Mouse (Mus musculus) adrenal gland (tissue): ENCODE data around the gene Tfap2d.

Experiments used
- intact Hi-C: fragments of 180-260 bp; cut with DNase I; formaldehyde crosslinking; loops from one replicate; pipeline ENCODE4 v1.15.1; 2025
- long read RNA-seq, 2 experiments: library from polyadenylated mRNA; unstranded; transcript quantifications; one replicate each; pipeline ENCODE4 v2.0.0; 2020; ENCODE audit warnings: borderline replicate concordance in 1 of 2; ENCODE audit not compliant: insufficient replicate concordance in 1 of 2

Tfap2d gene
- long read RNA-seq, experiment 1: 0 reads
- long read RNA-seq, experiment 2: 0 reads

DNA sequence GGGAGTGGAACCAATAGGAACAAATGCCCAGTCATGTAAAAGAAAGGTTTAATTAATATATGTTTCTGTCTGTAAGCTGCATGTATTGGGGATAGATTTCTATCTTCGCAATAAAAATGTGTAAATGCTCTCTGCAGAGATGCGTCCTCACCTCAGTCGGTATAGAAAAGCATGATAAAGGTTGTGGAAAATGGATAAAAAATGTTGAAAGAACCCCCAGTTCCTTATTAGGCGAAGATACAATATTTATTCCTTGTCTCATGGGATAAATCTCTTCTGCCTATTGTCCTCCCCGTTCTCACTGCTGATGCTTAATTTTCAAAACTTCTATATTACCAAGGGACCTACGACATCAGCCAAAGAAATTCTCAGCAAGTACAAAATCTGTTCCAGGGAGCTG is at the start of gene Tfap2d:
TSS of gene Tfap2d (plus strand) at position 392 of the 400 bp plus-strand sequence.
- intact Hi-C loops: no loop called here

DNA sequence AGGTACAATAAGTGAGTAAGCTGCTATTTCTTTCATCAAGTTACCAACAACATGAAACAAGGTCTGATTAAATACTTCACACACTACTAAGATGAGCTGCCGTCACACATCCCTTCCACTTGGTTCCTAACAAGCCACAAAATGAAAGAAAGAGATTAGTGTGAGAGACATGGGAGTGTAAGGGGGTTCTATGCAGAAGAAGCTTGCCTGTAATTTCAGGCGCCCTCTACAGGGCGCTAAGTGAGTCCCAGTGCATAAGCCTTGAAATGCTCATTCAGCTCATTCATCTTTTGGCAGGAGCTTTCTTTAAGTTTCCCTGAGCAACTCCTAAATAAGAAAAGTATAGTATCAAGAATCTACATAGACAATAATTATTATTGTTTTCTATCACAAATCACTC is 46.5 kb upstream of the Tfap2d start:
- intact Hi-C loops: no loop called here

DNA sequence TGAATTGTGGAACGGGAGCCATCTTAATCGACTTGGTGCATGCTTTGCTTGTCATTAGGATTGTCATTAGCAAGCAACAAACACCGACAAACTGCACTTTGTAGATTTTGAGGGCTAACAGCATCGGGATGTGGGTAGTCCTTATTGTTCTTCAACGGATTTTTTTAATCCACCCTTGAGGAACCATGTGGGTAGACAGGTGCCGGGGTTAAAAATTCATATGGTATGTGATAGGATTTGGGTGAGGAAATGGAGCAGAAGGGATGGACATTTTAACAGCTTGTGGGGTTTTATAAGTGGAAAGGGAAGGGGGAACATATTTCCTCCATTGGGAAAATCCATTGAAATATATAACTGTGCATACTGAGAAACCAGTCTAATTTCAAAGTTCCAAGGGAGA is 46.0 kb upstream of the Tfap2d start:
- intact Hi-C loops: no loop called here

DNA sequence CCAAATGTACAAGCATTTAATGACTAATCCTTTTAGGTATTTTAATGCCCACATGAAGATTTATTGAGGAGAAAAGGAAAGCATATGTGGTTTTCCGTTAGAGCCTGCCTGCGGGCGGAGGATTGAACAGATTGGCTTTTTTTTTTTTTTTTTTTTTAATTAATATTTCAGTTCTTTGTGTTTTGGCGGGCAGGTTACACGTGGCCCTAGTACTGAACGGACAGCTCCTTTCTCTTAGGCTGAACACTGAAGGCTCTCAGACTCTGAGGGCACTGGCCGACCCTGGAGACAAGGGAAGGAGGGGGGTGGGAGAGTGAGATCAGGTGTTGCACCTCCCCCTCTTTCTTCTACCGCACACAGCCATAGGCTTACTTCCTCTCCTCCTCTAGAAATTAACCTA is 14.7 kb upstream of the Tfap2d start:
- intact Hi-C loops: no loop called here

DNA sequence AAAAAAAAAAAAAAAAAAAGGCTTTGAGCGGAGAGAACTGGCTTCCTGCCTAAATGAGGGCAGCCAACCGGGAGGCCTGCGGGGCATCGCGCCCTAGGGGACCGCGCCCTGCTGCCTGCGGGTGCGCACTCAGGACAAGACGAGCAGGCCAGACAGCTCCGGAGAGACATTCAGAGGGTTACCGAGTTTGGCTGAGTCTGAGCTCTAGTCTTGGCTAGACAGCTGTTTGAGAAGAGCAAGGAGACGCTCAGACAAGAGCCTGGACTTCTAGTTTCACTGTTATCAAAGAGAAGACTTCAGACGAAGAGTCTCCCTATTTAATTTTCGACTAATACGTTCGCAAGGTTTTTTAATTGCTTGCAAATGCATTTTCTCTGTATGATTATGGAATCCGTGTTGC is 5.9 kb upstream of the Tfap2d start:
- intact Hi-C loops: no loop called here

DNA sequence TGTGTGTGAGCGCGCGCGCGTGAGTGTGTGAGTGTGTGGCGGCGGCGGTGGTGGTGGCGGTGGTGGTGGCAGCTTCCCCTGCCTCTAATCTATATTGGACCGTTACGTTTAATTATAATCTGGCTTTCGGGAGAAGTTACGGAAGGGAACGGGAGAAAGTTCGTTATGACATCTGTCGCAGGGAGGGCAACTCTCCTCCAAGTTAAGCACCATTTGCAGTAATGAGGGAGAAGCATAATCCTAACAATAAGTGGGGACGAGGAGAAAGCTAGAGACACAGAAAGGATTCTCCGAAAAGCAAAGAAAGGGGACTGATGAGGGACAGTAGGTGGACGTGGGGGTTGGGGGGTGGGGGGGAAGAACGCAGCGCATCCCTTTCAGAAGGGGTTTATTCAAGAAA is 494 bp downstream of the Tfap2d start:
- intact Hi-C loops: no loop called here

DNA sequence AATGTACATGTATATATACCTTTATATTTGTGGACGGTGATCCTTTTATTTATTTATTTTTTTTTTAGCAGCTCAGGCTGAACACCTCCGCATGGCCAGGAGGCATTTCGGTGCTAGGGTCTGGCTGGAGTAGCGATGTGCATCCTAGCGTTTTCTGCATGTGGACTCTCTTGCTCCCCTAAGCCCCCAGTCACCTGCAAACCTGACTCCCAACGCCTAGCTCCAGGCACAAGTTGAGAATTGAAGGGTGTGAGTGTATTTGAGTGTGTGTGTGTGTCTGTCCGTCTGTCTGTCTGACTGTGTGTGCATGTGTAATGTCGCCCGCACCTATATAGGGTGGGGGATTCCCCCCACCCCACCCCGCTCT is 937 bp downstream of the Tfap2d start:
- intact Hi-C loops: no loop called here

DNA sequence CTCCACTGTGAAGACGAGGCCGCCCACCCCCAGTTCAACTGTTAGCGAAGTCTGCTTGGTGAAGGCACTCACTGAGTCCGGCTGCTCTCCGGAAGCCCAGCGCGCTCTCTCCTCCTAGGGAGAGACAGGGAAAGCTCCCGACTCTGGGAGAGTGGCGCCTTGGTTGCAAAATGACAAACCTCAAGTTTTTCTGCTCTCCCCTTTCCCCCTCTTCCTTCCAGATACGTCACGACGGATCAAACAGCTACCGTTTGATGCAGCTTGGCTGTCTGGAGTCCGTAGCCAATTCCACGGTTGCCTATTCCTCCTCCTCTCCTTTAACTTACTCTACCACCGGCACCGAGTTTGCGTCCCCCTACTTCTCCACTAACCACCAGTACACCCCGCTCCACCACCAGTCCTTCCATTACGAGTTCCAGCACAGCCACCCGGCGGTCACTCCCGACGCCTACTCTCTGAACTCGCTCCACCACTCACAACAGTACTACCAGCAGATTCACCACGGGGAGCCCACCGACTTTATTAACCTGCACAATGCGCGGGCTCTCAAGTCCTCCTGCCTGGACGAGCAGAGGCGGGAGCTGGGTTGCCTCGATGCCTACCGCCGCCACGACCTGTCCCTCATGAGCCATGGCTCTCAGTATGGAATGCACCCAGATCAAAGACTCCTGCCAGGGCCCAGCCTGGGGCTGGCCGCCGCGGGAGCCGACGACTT is 1.5 kb downstream of the Tfap2d start:
- intact Hi-C loops: no loop called here

DNA sequence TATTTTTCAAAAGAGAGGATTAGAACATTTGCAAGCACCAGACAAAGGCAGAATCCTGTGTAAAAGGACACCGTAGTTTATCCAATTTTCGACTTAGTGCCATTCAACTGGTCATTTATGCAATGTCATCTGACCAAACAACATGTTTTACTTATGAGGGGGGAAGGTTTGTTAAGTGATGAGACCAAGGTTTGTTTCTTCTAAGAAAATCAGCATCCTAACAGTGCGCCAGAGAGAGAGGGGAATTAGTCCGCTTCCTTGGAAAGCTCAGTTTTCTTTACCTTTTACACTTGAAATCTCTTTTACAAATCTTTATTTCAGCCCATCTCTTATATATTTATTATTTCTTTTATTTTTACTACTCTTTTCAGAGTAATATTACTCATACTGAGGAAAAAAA is 3.6 kb downstream of the Tfap2d start:
- intact Hi-C loops: no loop called here

DNA sequence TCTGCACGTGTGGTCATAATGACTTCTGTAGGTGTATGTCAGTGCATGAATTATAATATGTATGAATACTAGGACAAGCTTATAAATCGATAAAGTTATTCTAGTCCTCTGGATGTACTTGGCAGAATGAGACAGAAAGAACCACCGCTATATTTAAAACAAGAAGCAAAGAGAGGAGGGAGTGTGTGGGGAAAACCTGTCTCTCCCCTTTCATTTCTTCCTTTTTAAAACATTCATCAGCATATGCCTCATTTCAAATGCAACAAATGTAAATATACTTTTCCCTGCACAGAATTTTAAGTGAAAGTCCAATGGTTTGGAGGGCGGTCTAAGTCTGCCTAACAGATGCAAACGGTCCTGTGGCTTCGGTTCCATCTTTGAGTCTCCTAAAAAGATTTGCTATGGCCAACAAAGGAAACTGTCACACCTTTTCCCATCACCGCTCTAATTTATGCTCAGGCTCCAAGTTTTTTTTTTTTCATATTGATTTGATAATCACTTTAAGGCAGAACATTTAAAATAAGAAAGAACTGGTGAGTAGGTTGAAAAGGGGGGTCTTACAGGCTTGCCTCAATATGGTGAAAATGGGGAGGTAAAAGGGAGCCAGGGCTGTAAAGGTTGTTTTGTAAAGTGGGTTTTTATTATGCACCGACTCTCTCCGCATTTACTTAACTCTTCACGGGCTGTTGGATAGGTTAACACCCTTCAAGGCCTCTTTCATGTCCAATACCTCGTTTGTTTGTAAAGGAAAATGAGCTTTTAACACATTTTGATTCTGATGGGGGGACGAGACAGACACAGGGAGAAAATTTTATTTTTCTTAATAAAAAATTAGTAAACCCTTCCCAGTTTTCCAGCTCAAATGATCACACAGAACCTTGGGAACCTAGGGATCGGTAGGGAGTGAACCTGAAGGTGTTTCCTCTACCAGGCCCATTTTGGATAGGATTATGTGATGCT is 4.3 kb downstream of the Tfap2d start:
- intact Hi-C loops: no loop called here

DNA sequence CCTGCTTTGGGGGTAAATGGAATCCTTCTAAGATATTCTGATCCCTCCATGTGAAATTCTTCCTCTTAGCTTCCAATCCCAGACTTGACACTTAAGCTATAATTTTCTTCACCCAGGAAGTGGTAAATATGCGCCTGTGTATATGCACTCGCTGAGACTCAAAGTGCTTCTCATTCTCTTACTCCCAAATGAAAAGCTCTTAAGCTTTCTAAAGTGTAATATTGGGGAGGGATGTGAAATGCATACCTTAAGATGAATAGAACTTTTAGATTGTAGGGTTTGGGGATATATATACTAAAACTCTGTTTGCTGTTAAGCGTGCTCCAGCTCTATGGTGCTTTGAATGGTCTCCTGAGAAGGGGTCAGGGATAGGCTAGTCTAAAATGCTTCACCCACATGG is 5.0 kb downstream of the Tfap2d start:
- intact Hi-C loops: no loop called here

DNA sequence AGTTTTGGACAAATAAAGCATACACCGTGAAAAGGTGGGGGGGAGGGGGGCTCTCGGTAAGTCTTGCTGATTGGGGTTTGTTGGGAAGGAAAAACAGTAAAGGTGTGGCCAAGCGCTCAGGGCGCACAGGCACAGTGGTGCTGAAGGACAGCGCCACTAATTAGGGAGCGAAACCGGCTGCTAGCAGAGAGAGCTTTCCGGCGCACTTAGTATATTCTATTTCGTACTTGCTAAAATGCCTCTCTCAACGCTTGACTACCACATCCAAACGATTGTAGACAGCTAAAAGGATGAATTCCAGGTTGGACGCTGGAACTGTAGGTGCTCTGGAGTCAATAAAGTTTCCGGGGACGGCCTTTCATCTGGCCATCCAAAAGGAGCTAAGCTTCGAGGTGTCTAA is 6.9 kb downstream of the Tfap2d start:
- intact Hi-C loops: no loop called here

DNA sequence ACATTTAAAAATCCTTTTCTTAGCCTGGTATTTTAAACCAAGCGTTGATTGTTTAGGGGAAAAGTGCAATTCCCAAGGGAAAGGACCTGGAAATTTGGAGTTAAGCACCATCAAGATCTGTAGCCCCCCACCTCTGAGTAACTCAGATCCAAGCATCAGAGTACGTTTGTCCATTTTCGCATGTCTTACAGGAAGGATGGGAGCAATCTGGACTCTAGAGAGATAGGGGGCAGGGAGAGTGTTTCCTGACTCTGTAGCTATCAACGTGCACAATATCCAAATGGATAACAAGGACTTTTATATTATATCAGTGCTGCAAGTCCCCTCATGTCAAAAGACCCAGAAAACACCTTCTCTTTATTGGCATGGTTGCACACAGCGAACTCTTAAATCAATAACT is 7.4 kb downstream of the Tfap2d start:
- intact Hi-C loops: no loop called here

DNA sequence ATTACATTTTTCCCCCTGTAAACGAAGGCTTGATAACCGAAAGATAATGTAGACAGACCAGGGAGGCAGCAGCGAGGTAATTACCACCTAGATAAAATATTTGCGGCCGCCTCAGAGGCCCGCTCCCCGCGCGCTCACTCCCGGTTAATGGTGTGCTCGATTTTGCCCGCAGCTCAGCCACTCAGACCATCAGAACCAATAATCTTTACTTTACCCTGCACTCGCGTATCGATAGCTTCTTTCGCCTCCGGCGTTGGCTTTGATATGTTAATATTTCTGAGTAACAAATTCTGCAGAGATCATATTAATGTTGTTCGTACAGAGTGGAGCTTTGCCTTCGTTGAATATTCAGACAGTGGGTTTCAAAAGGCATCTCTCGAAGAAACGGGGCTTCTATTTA is 8.2 kb downstream of the Tfap2d start:
- intact Hi-C loops: no loop called here

DNA sequence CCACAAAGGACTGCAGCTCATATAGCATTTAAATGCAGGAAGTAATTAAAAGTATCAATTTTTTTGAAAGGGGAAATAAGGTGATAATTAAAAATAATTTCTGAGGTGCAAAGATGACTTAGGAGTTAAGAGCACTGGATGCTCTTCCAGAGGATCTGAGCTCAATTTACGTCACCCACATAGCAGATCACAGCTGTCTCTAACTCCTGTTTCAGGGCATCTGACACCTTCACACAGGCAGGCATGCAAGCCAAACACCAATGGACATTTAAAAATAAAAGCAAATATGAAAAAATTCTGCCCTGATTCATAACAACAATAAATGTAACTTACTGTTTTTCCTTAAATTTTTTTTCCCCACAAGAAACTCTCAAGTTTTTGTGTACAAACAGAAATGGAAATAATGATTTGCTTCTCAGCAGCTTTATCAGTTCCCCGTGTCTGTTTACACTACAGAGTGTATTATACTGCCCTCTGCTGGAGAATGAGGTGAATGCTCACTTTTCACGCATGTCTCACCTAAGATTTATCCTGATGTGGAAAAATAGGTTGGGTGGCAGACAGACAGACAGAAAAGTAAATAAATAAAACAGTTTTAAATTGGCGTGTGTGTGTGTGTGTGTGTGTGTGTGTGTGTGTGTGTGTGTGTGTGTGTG is 76.0 kb downstream of the Tfap2d start:
- intact Hi-C loops: loop anchor here (5.0 kb wide), 1 partner anchor 822 kb away; no protein-coding TSS in a partner anchor

DNA sequence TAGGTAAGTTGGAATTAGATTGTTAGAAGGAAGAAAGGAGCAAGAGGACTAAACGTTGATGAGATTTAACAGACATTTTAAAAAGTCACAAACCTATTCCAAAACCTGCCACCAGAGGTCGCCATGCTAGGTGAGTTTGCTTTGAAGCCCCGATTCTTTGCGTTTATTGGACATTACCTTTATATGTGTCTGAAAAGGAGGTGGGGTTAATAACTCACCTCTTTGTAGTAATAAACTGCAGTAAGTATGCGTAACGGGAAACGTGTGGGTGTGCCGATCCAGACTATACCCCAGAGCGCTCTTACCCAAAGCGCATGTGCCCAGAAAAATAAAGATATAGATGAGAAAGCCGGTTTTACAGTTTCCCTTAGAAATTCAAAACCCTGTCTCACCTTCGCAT is 102.8 kb downstream of the Tfap2d start:
- intact Hi-C loops: loop anchor here (2.0 to 5.0 kb wide), 4 partner anchors 572 to 1307 kb away; no protein-coding TSS in a partner anchor

DNA sequence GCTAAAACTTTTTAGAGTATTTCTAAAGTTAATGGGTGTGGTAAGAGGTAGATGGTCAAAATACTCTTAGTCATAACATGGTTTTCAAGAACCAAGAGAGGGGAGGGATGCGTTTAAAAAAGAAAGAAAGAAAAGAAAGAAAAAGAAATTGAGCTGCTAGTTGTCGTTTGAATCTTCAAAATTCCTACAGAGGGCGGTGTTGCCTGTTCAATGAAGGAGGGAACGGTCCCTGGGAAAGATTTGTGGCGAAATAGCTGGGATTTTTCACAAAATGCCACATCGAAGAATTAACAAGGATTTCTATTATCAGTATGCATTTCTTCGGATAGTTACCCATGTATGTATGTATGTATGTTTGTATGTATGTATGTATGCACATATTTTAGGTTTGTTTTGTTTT is 103.4 kb downstream of the Tfap2d start:
- intact Hi-C loops: loop anchor here (5.0 kb wide), 2 partner anchors 571 to 1236 kb away; no protein-coding TSS in a partner anchor

DNA sequence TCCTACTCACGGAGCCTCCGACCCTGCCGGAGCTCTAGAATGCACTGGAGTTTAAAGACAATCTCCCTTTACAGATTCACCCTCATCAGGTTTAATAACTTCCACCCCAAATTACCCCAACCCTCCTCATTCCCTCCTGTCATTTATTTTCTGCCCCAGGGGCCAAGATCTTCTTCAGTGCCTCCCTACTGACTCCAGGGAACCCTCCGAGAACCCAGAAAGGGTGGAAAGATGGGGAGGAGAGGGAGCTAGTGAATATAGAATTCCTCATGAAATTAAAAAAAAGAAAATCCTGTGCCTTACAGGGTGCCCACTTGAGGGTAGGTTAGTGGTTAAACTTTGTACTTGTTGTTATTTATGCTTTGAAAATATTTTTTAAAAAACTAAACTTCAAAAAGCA is 104.8 kb downstream of the Tfap2d start:
- intact Hi-C loops: loop anchor here (5.0 kb wide), 2 partner anchors 570 to 1235 kb away; no protein-coding TSS in a partner anchor

DNA sequence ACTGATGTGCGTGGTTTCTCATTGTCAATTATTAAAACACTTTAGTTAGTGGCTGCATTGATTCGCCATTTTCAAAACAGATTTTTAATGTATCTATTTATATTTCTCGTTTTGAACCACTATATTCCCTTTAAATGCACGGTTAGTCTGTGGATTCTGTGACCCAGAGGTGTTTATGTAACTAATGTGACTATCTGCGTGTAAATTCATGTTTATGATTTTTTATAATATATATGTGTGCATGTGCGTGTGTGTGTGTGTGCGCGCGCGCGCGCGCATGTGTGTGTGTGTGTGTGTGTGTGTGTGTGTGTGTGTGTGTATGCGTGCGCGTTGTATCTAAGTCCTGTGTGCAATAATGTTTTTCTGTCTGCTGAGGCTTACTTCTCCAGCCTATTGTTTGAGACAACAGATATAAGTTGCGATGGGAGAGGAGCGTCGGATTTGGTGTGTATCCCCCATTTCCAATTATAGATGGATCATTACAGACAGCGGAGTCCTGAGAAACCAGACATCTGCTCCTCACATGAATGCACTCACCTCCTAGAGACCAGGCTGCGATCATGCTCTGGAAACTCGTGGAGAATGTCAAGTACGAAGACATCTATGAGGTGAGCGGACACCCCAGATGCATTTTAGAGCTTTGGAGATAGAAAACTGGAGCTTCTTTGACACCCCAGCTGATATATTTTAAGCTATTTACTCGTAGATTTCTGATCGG is 106.0 kb downstream of the Tfap2d start, which contains the start of gene Tfap2b:
TSS of gene Tfap2b (plus strand) at position 274 of the 718 bp plus-strand sequence.
- intact Hi-C loops: loop anchor here (5.0 kb wide), 2 partner anchors 569 to 1234 kb away; no protein-coding TSS in a partner anchor

DNA sequence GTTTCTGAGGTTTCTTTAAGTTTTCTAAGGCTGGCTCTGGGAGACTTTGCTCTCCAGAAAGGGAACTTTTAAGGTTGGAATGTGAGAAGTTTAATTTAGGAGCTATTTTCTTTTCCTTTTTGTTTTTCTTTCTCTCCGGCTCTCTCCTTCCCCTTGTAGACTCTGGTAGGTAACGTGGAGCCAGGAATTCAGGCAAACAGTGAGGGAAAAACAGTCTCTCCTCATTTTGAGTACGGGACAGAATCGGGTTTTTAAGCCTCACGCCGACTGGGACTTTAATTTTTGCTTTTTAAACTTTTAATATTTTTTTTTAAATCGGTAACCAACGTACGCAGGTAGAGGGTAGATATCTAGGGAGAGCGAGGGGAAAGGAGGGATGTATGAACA is 106.5 kb downstream of the Tfap2d start:
- intact Hi-C loops: loop anchor here (5.0 kb wide), 2 partner anchors 568 to 1233 kb away; no protein-coding TSS in a partner anchor

DNA sequence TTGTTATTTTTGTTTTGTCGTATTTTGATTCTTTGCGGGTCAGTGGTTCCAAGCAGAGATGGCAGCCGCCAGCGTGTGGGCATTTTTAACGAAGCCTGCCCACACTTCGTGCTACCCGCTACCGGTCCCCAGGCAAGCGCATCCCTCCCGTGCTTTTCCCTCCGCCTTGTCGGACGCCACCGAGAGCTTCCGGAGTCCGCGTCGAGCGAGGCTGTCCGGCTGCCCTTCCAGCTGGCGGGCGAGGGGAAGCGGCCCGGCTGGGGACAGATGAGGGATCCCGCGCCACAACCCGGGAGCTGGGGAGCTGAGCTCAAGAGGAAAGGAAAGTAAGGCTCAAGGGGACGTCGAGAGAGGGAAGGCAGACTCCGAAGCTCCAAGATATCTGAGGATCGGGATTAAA is 107.0 kb downstream of the Tfap2d start:
- intact Hi-C loops: loop anchor here (5.0 kb wide), 2 partner anchors 568 to 1233 kb away; no protein-coding TSS in a partner anchor
